Mouse (Mus musculus): ENCODE data around the gene Cldn16.
A peak's percentile ranks its signal among the peaks of the same experiment; 100 is the strongest.
"Not testable (repeated sequence)": the region's sequence is repeated elsewhere in the genome, so short reads cannot be mapped to it uniquely, and the experiment has no call there.

The Cldn16 gene

GRCm38 (mm10) chr16:26462835-26463234 is at the start of gene Cldn16:
TSS of gene Cldn16 (plus strand) at chr16:26463135.
- DNase-seq (ENCODE audit: low spot score), result no peak

GRCm38 (mm10) chr16:26418616-26419015 is 44.3 kb upstream of the Cldn16 start:
- no peak for DNase-seq (ENCODE audit: low spot score)

GRCm38 (mm10) chr16:26422078-26422477 is 40.9 kb upstream of the Cldn16 start:
- no peak for DNase-seq (ENCODE audit: low spot score)

GRCm38 (mm10) chr16:26430246-26430645 is 32.7 kb upstream of the Cldn16 start:
- DNase-seq (ENCODE audit: low spot score), result no peak

- no peak for DNase-seq (ENCODE audit: low spot score)
These were observed 29.4 kb upstream of the Cldn16 start for GRCm38 (mm10) chr16:26433486-26433885.

GRCm38 (mm10) chr16:26440031-26440430 is 22.9 kb upstream of the Cldn16 start:
- no peak for DNase-seq (ENCODE audit: low spot score)

GRCm38 (mm10) chr16:26441156-26441555 is 21.8 kb upstream of the Cldn16 start:
- no peak for DNase-seq (ENCODE audit: low spot score)

- no peak for DNase-seq (ENCODE audit: low spot score)
These were observed 18.1 kb upstream of the Cldn16 start for GRCm38 (mm10) chr16:26444843-26445242.

GRCm38 (mm10) chr16:26447594-26447993 is 15.3 kb upstream of the Cldn16 start:
- no peak for DNase-seq (ENCODE audit: low spot score)

- DNase-seq (ENCODE audit: low spot score), result no peak
These were observed 8.8 kb upstream of the Cldn16 start for GRCm38 (mm10) chr16:26454163-26454562.

- DNase-seq (ENCODE audit: low spot score), result no peak
These were observed 6.8 kb upstream of the Cldn16 start for GRCm38 (mm10) chr16:26456182-26456581.

- no peak for DNase-seq (ENCODE audit: low spot score)
These were observed 3.6 kb downstream of the Cldn16 start for GRCm38 (mm10) chr16:26466535-26466934.

- DNase-seq (ENCODE audit: low spot score), result no peak
These were observed 8.3 kb downstream of the Cldn16 start for GRCm38 (mm10) chr16:26471254-26471653.

GRCm38 (mm10) chr16:26495721-26496120 is 32.8 kb downstream of the Cldn16 start:
- DNase-seq (ENCODE audit: low spot score), result peak; percentile 47

GRCm38 (mm10) chr16:26499705-26500104 is 36.8 kb downstream of the Cldn16 start:
- DNase-seq (ENCODE audit: low spot score), result not testable (repeated sequence)

GRCm38 (mm10) chr16:26500738-26501137 is 37.8 kb downstream of the Cldn16 start:
- DNase-seq (ENCODE audit: low spot score), result no peak

GRCm38 (mm10) chr16:26504961-26505360 is 42.0 kb downstream of the Cldn16 start:
- DNase-seq (ENCODE audit: low spot score), result no peak

- DNase-seq (ENCODE audit: low spot score), result peak; percentile 57
These were observed 56.7 kb downstream of the Cldn16 start for GRCm38 (mm10) chr16:26519596-26519995.

- no peak for DNase-seq (ENCODE audit: low spot score)
These were observed 62.9 kb downstream of the Cldn16 start for GRCm38 (mm10) chr16:26525832-26526231.

GRCm38 (mm10) chr16:26526669-26527068 is 63.7 kb downstream of the Cldn16 start, which contains the start of gene Tmem207:
TSS of gene Tmem207 (minus strand) at chr16:26526769.
- no peak for DNase-seq (ENCODE audit: low spot score)

- no peak for DNase-seq (ENCODE audit: low spot score)
These were observed 65.2 kb downstream of the Cldn16 start for GRCm38 (mm10) chr16:26527931-26528666.

- DNase-seq (ENCODE audit: low spot score), result no peak
These were observed 67.5 kb downstream of the Cldn16 start for GRCm38 (mm10) chr16:26530451-26530850.

- no peak for DNase-seq (ENCODE audit: low spot score)
These were observed 69.4 kb downstream of the Cldn16 start for GRCm38 (mm10) chr16:26532287-26532686.

Measured in embryo, embryonic 10.5 days (tissue).